Mouse (Mus musculus) liver, embryonic 12.5 days (tissue): ENCODE results near the gene Cd151. TPM values are rescaled to one million over a fixed set of nuclear protein-coding genes. Genes with fewer than 3 reads are reported as not detected.

Experiments
- ATAC-seq: fragments of 200-750 bp; cut with Nextera tagmentation; 2 replicates; pipeline ENCODE4 v1.8.0; 2017; ENCODE audit warnings: moderate number of reproducible peaks, mild to moderate bottlenecking, moderate library complexity
- H3K27ac ChIP-seq: fragments of 300-500 bp; sonication (generic); 2 replicates; pipeline ENCODE4 v1.5.1; 2016; ENCODE audit warnings: mild to moderate bottlenecking
- H3K27me3 ChIP-seq: fragments of 300-500 bp; sonication (generic); replicated peaks from 2 replicates; pipeline ENCODE4 v1.6.1; 2016; ENCODE audit warnings: mild to moderate bottlenecking, moderate library complexity
- H3K36me3 ChIP-seq: fragments of 300-500 bp; sonication (generic); 2 replicates; pipeline ENCODE4 v1.6.1; 2016; ENCODE audit warnings: mild to moderate bottlenecking, moderate library complexity
- H3K4me1 ChIP-seq: fragments of 300-500 bp; sonication (generic); 2 replicates; pipeline ENCODE4 v1.6.1; 2016
- H3K4me2 ChIP-seq: fragments of 300-500 bp; sonication (generic); 2 replicates; pipeline ENCODE4 v1.6.1; 2016; ENCODE audit warnings: mild to moderate bottlenecking, moderate library complexity
- H3K4me3 ChIP-seq: fragments of 300-500 bp; sonication (generic); 2 replicates; pipeline ENCODE4 v1.5.1; 2016; ENCODE audit warnings: mild to moderate bottlenecking, moderate library complexity
- H3K9ac ChIP-seq: fragments of 300-500 bp; sonication (generic); 2 replicates; pipeline ENCODE4 v1.6.1; 2016; ENCODE audit warnings: mild to moderate bottlenecking, moderate library complexity
- H3K9me3 ChIP-seq: fragments of 300-500 bp; sonication (generic); replicated peaks from 2 replicates; pipeline ENCODE4 v1.6.1; 2016; ENCODE audit warnings: mild to moderate bottlenecking, moderate library complexity
- WGBS: fragments of 180-500 bp; shearing (Covaris S2); methylation state at CpG from one replicate; pipeline ENCODE4 v1.1.7; 2016; ENCODE audit not compliant: insufficient replicate concordance; 5-methylcytosine and 5-hydroxymethylcytosine counted together
- polyA plus RNA-seq: library from polyadenylated mRNA; unstranded; fragments of >200 nt; fragmentation: Nextera tagmentation; extraction: Ambion mirVana; gene quantifications from 2 replicates; pipeline ENCODE4 v1.2.1, GENCODE M21; 2016

Gene Cd151
- polyA plus RNA-seq, 1 experiment from 2014 or later = 5.7 TPM

- Histone ChIP-seq H3K27me3 (no peaks in the 10 kb centered on the region), H3K4me1 (peaks cover 34% of the 10 kb centered on the region), H3K27ac (no peak overlapping the region), H3K4me2 (no peak overlapping the region), H3K4me3 (no peak overlapping the region), H3K9me3 (no peaks in the 10 kb centered on the region), H3K9ac (no peak overlapping the region), H3K36me3 (peaks cover 92% of the 10 kb centered on the region)
- WGBS = 55% methylated on average over 1 of the region's 1 CpGs
- ATAC-seq = no peak
Observed at GRCm38 (mm10) chr7:141519795-141520194, 52.6 kb downstream of the Cd151 start.

Other genes starting within 250 kb of the Cd151 start
- gene Phrf1, start 238.6 kb upstream of the Cd151 start, polyA plus RNA-seq = 52.9 and 53.1 TPM in 2 replicates
- gene Irf7, start 200.9 kb upstream of the Cd151 start, polyA plus RNA-seq = 4.9 and 5.2 TPM in 2 replicates
- gene Cdhr5, start 190.6 kb upstream of the Cd151 start, polyA plus RNA-seq = 0.14 and 0.20 TPM in 2 replicates
- gene Sct, start 188.3 kb upstream of the Cd151 start, polyA plus RNA-seq = 0.32 and 0.60 TPM in 2 replicates
- gene Drd4, start 175.4 kb upstream of the Cd151 start, polyA plus RNA-seq = 0.04 and 0.07 TPM in 2 replicates
- gene Deaf1, start 139.7 kb upstream of the Cd151 start, polyA plus RNA-seq = 24.7 and 25.6 TPM in 2 replicates
- gene Tmem80, start 139.7 kb upstream of the Cd151 start, polyA plus RNA-seq = 24.3 and 24.8 TPM in 2 replicates
- 4.9 and 5.6 TPM in 2 replicates for gene Eps8l2, start 128.5 kb upstream of the Cd151 start, polyA plus RNA-seq
- gene Taldo1, start 75.2 kb upstream of the Cd151 start, polyA plus RNA-seq = 516 and 525 TPM in 2 replicates
- gene Gatd1, start 53.3 kb upstream of the Cd151 start, polyA plus RNA-seq = 21.1 and 22.8 TPM in 2 replicates
- 0.10 and 0.16 TPM in 2 replicates for gene Cend1, start 37.9 kb upstream of the Cd151 start, polyA plus RNA-seq
- gene Slc25a22, start 29.5 kb upstream of the Cd151 start, polyA plus RNA-seq = 26.0 and 27.1 TPM in 2 replicates
- gene Pidd1, start 23.4 kb upstream of the Cd151 start, polyA plus RNA-seq = 17.3 and 17.7 TPM in 2 replicates
- 1,288 and 1,344 TPM in 2 replicates for gene Rplp2, start 20.0 kb upstream of the Cd151 start, polyA plus RNA-seq
- gene Pnpla2, start 12.2 kb upstream of the Cd151 start, polyA plus RNA-seq = 16.6 and 17.8 TPM in 2 replicates
- gene Cracr2b, start 6.3 kb upstream of the Cd151 start, polyA plus RNA-seq = 3.7 and 5.8 TPM in 2 replicates
- gene Polr2l, start 7.7 kb downstream of the Cd151 start, polyA plus RNA-seq = 74.6 and 76.1 TPM in 2 replicates
- gene Tspan4, start 7.8 kb downstream of the Cd151 start, polyA plus RNA-seq = 56.1 and 60.9 TPM in 2 replicates
- 32.0 and 32.7 TPM in 2 replicates for gene Chid1, start 72.5 kb downstream of the Cd151 start, polyA plus RNA-seq
- 91.6 and 92.0 TPM in 2 replicates for gene Ap2a2, start 94.8 kb downstream of the Cd151 start, polyA plus RNA-seq
- 1.5 and 1.9 TPM in 2 replicates for gene Muc6, start 187.9 kb downstream of the Cd151 start, polyA plus RNA-seq
- 0.14 and 0.17 TPM in 2 replicates for gene Muc2, start 222.9 kb downstream of the Cd151 start, polyA plus RNA-seq